Comparison of ENCODE assay signal across 27 mouse cellular contexts in the genomic region with DNA sequence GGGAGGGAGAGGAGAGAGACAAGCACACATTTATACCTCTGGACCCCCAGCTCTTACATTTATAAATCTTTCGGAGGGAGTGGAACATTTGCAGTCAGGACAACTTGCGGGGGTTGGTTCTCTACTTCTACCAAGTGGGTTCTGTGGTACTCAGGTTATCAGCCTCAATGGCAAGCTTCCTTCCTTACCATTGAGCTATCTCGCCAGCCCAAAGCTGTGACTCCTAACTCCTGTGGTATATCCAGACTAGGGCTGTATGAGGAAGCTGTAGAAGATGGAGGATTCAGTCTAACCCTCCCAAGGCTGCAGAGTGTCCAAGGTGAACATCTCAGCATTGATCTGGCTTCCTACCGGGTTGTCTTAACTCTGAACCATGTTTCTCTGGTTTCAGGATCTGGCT. TPM values are rescaled to one million over a fixed set of nuclear protein-coding genes. Genes with fewer than 3 reads are reported as not detected.
"Had no signal": no experiment of that assay in that cellular context is flagged by ENCODE, and none has a peak within 500 bp of the region (broad histone marks: within the 10 kb centered on the region; RNA-seq: fewer than 3 reads in every experiment).

No protein-coding gene starts in this region.

- H3K9me3 ChIP-seq: midbrain, embryonic 10.5 days; midbrain, embryonic 12.5 days; neural tube, embryonic 13.5 days; neural tube, embryonic 15.5 days had no signal

- DNase-seq: lung, adult 18-20 months; lung, embryonic 14.5 days; lung, postnatal 10 days; lung, postnatal 4 days; midbrain, embryonic 14.5 days; retina, postnatal 1 day; right cerebral cortex, adult 18-20 months; right cerebral cortex, postnatal 25 days; right cerebral cortex, postnatal 4 days; thymus, adult 18-20 months; thymus, postnatal 14 days; thymus, postnatal 36 days had no signal

- H3K4me1 ChIP-seq: neural tube, embryonic 13.5 days had no signal

- H3K4me3 ChIP-seq: midbrain, embryonic 10.5 days; midbrain, embryonic 12.5 days; myocyte; neural tube, embryonic 13.5 days; neural tube, embryonic 15.5 days had no signal

- H3K27me3 ChIP-seq: midbrain, embryonic 12.5 days; neural tube, embryonic 13.5 days; neural tube, embryonic 15.5 days had no signal

- ATAC-seq: midbrain, embryonic 16.5 days had no signal

- H3K4me2 ChIP-seq: lung, embryonic 14.5 days; midbrain, embryonic 12.5 days; neural tube, embryonic 13.5 days; neural tube, embryonic 15.5 days had no signal

- H3K9ac ChIP-seq: lung, embryonic 14.5 days; neural tube, embryonic 13.5 days; neural tube, embryonic 15.5 days had no signal

- H3K27ac ChIP-seq: midbrain, embryonic 10.5 days; midbrain, embryonic 12.5 days; neural tube, embryonic 13.5 days; neural tube, embryonic 15.5 days had no signal

RNA-seq across cellular contexts. Expression of a gene that starts 13.5 kb away (rescaled TPM):
- total RNA-seq: megakaryocyte, adult 5-6 weeks had no signal
- polyA plus RNA-seq: lung, embryonic 14.5 days; lung, embryonic 16.5 days; myocyte; neural tube, embryonic 11.5 days; neural tube, embryonic 13.5 days; neural tube, embryonic 15.5 days; small intestine, adult 2 months; spleen, adult 2 months; stomach, embryonic 14.5 days; stomach, embryonic 16.5 days; thymus, postnatal 0 days had no signal

RNA-seq across cellular contexts. Expression of a gene that starts 14.8 kb away (rescaled TPM):
- polyA plus RNA-seq: midbrain, embryonic 14.5 days; midbrain, embryonic 16.5 days; neural tube, embryonic 15.5 days; small intestine, adult 2 months had no signal

RNA-seq across cellular contexts. Expression of a gene that starts 29.3 kb away (rescaled TPM):
- total RNA-seq: megakaryocyte, adult 5-6 weeks; megakaryocyte-erythroid progenitor cell, adult 5-6 weeks had no signal
- polyA plus RNA-seq: lung, embryonic 14.5 days; midbrain, embryonic 10.5 days; midbrain, embryonic 12.5 days; midbrain, embryonic 14.5 days; midbrain, embryonic 16.5 days; myocyte; neural tube, embryonic 11.5 days; neural tube, embryonic 13.5 days; neural tube, embryonic 15.5 days; small intestine, adult 2 months; stomach, embryonic 14.5 days; thymus, postnatal 0 days had no signal
